Mouse (Mus musculus): ENCODE results near the gene Mospd3. TPM values are rescaled to one million over a fixed set of nuclear protein-coding genes. Genes with fewer than 3 reads are reported as not detected.

Mospd3 gene
- polyA plus RNA-seq, 1 experiment, result 30.3 TPM

DNA sequence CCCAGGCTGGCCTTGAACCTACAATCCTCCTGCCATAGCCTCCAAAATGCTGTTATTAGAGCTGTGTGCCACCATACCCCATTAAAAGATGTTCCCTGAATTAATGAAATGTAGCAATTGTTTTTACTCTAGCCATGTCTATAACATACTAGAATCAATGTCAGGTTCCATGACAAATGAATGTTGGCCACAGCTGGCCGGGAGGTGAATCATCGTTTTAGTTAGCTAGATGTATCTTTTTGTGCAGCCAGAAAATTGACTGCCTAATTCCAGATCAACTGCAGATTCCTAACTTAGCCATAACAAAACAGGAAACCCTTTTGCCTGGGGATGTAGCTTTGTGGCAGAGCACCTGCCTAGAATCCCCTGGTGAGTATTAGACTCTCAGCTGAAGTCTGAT is 51.0 kb downstream of the Mospd3 start:
- TF ChIP-seq POLR2AphosphoS2 (IDR thresholded peaks at IDR 0.05; ENCODE audit: insufficient read length, low read depth), result no peak
- no peak for TF ChIP-seq MYOD1 (IDR thresholded peaks at IDR 0.05; ENCODE audit: control insufficient read depth in 1 of 3, insufficient read length in 2 of 3, low read depth in 2 of 3)
- TF ChIP-seq USF1 (IDR thresholded peaks at IDR 0.05; ENCODE audit: low read depth), result no peak
- no peak for TF ChIP-seq MYOG (IDR thresholded peaks at IDR 0.05; ENCODE audit: control insufficient read depth in 1 of 3, insufficient read depth in 1 of 3, insufficient read length in 2 of 3, low read depth in 2 of 3)
- no peak for TF ChIP-seq E2F4 (IDR thresholded peaks at IDR 0.05; ENCODE audit: insufficient read depth)
- no peak for TF ChIP-seq CEBPB (IDR thresholded peaks at IDR 0.05; ENCODE audit: insufficient read depth, poor library complexity, severe bottlenecking)
- no peak for TF ChIP-seq TCF3 (IDR thresholded peaks at IDR 0.05; ENCODE audit: insufficient read length, low read depth)
- no peak for TF ChIP-seq REST (IDR thresholded peaks at IDR 0.05; ENCODE audit: insufficient read depth, insufficient read length)
- no peak for TF ChIP-seq MAX (IDR thresholded peaks at IDR 0.05; ENCODE audit: low read depth)
- TF ChIP-seq TCF12 (IDR thresholded peaks at IDR 0.05; ENCODE audit: insufficient read depth, poor library complexity, severe bottlenecking), result no peak
- no peak for TF ChIP-seq SRF (IDR thresholded peaks at IDR 0.05; ENCODE audit: control insufficient read depth, insufficient read length, low read depth)
- no peak for TF ChIP-seq POLR2A (IDR thresholded peaks at IDR 0.05; ENCODE audit: insufficient read length, low read depth)
- Histone ChIP-seq H3K36me3 (ENCODE audit: control insufficient read depth, insufficient read depth) (no peaks in the 10 kb centered on the region), H3ac (ENCODE audit: control insufficient read depth, insufficient read length) (no peak overlapping the region), H3K79me2 (ENCODE audit: control insufficient read depth, insufficient read depth) (no peaks in the 10 kb centered on the region), H3K4me3 (no peak overlapping the region), H3K27me3 (ENCODE audit: control insufficient read depth, insufficient read depth, insufficient read length) (peaks cover 39% of the 10 kb centered on the region), H3K4me2 (ENCODE audit: low read depth) (no peak overlapping the region)

Other genes with a start within 250 kb of the Mospd3 start
- 0.01 TPM for gene Zan, start 124.0 kb downstream of the Mospd3 start, polyA plus RNA-seq (2012; fragmentation: generic; extraction: Trizol)
- 53.0 TPM for gene Pop7, start 98.5 kb downstream of the Mospd3 start, polyA plus RNA-seq (2012; fragmentation: generic; extraction: Trizol)
- gene Gigyf1, start 82.5 kb downstream of the Mospd3 start, polyA plus RNA-seq (2012; fragmentation: generic; extraction: Trizol), result 9.6 TPM
- gene Epo, start 67.8 kb downstream of the Mospd3 start, polyA plus RNA-seq (2012; fragmentation: generic; extraction: Trizol), result not detected
- 632 TPM for gene Gnb2, start 67.5 kb downstream of the Mospd3 start, polyA plus RNA-seq (2012; fragmentation: generic; extraction: Trizol)
- gene Actl6b, start 47.5 kb downstream of the Mospd3 start, polyA plus RNA-seq (2012; fragmentation: generic; extraction: Trizol), result not detected
- gene Tfr2, start 31.2 kb downstream of the Mospd3 start, polyA plus RNA-seq (2012; fragmentation: generic; extraction: Trizol), result 1.1 TPM
- 368 TPM for gene Pcolce, start 12.7 kb upstream of the Mospd3 start, polyA plus RNA-seq (2012; fragmentation: generic; extraction: Trizol)
- 0.72 TPM for gene Fbxo24, start 27.9 kb upstream of the Mospd3 start, polyA plus RNA-seq (2012; fragmentation: generic; extraction: Trizol)
- 29.1 TPM for gene Lrch4, start 28.1 kb upstream of the Mospd3 start, polyA plus RNA-seq (2012; fragmentation: generic; extraction: Trizol)
- gene Gm20605, start 28.1 kb upstream of the Mospd3 start, polyA plus RNA-seq (2012; fragmentation: generic; extraction: Trizol), result 3.3 TPM
- 4.6 TPM for gene Sap25, start 40.3 kb upstream of the Mospd3 start, polyA plus RNA-seq (2012; fragmentation: generic; extraction: Trizol)
- 0.04 TPM for gene Irs3, start 44.7 kb upstream of the Mospd3 start, polyA plus RNA-seq (2012; fragmentation: generic; extraction: Trizol)
- 8.7 TPM for gene Agfg2, start 83.7 kb upstream of the Mospd3 start, polyA plus RNA-seq (2012; fragmentation: generic; extraction: Trizol)
- gene Nyap1, start 140.5 kb upstream of the Mospd3 start, polyA plus RNA-seq (2012; fragmentation: generic; extraction: Trizol), result 2.7 TPM
- 48.1 TPM for gene Tsc22d4, start 144.7 kb upstream of the Mospd3 start, polyA plus RNA-seq (2012; fragmentation: generic; extraction: Trizol)
- 40.4 TPM for gene Ppp1r35, start 177.8 kb upstream of the Mospd3 start, polyA plus RNA-seq (2012; fragmentation: generic; extraction: Trizol)
- 34.4 TPM for gene Mepce, start 186.6 kb upstream of the Mospd3 start, polyA plus RNA-seq (2012; fragmentation: generic; extraction: Trizol)
- gene Zcwpw1, start 186.7 kb upstream of the Mospd3 start, polyA plus RNA-seq (2012; fragmentation: generic; extraction: Trizol), result 2.2 TPM
- 0.05 TPM for gene Pilra, start 235.2 kb upstream of the Mospd3 start, polyA plus RNA-seq (2012; fragmentation: generic; extraction: Trizol)